Mouse (Mus musculus): Measurements from ENCODE around the gene Specc1l.

DNA sequence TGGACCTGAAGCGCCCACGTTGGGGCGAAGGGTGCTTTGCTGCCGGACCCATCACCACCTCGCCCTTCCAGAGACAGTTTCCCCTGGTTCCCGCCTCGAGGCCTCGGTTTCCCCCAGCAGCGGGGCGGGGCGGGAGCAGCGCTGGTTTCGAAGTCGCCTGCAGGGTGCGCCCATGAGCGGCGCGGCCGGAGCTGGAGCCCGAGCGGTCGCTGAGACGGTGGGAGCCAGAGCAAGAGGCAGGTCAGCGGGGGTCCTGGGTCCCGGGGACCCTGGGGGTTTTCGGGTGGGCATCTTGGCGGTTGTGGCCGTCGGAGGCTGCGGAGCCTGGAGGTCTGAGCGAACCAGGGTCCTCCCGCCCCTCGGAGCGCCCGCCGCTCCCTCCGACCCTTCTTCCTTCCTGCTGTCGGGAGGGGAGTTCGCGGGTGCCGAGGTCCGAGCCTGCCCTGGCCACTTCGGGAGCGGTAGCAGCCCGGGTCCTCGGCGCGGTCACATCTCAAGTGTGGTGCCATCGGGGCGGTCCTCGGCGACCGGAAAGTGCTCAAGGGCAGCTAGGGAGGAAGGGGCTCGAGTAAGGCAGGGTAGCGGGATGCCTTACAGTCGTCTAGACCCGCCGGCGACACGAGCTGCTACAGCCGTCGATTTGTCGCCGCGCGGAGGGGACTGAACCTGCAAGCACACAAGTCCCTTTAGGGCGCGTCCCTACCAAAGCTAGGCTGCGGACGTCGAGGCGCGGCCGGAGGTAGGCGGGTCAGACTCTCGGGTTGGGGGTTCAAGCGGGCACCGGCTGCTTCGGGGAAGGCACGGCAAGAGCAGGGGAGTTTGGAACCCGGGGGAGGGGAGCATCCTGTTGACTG is 105.3 kb downstream of the Specc1l start:
- TF ChIP-seq CTCF (IDR thresholded peaks at IDR 0.05; ENCODE audit: control insufficient read depth, insufficient read depth, insufficient replicate concordance, low read depth, low read length) (0 out of 2 replicates have a peak, but pooled peaks have one; percentile 26), POLR2A (IDR thresholded peaks at IDR 0.05; ENCODE audit: control insufficient read depth, low read depth, low read length) (no peak)

Data from testis, adult 2 months (tissue).